Mouse (Mus musculus): ENCODE results near the gene Nup93.

DNA sequence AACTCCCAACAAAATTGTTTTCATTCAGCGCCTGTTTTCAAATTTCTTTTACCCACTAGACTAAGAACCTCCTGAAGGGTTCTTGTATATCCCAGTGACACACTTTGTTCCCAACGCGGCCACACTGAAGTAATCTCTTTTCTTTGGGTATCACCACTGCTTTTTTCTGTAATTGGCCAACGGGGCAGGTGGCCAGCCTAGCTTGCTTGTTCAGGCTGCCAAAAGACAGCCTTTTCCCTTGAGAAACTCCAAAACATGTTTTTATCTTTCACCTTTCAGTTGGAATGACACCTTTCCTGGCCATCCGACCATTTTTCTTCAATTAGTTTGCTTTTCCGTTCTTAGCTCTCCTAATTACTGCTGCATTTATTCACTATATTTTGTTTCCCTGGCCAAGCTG is 545 bp upstream of the Nup93 start:
- TF ChIP-seq POLR2A (IDR thresholded peaks at IDR 0.05; ENCODE audit: borderline replicate concordance, insufficient read depth, low read length) (no peak), CTCF (IDR thresholded peaks at IDR 0.05; ENCODE audit: borderline replicate concordance, insufficient read depth, low read depth, low read length) (no peak)

Data from cerebellum, adult 2 months (tissue).